Mouse (Mus musculus) kidney, adult 2 months (tissue): ENCODE results near the gene Gm128.

Experiments used
- CTCF ChIP-seq: fragments of 200-500 bp; conservative IDR thresholded peaks from 2 replicates; pipeline ENCODE4 v1.5.1; 2011; ENCODE audit warnings: low read depth, mild to moderate bottlenecking, control low read depth, low read length, moderate library complexity, mixed read lengths; ENCODE audit not compliant: insufficient read depth, insufficient read length
- POLR2A ChIP-seq: fragments of 200-500 bp; IDR thresholded peaks from one replicate; pipeline ENCODE4 v1.6.1; 2011; ENCODE audit warnings: low read depth, low read length, control low read depth

GRCm38 (mm10) chr3:95232771-95233170, 8.6 kb downstream of the Gm128 start:
- TF ChIP-seq CTCF (no peak), POLR2A (no peak)
